Mouse (Mus musculus) heart, postnatal 10 days (tissue): Measurements from ENCODE around the gene Hs6st2. TPM values are rescaled to one million over a fixed set of nuclear protein-coding genes. Genes with fewer than 3 reads are reported as not detected.
A peak's percentile ranks its signal among the peaks of the same experiment; 100 is the strongest.

Experiments
- DNase-seq, 2 experiments: peaks; one replicate each; pipeline ENCODE4 v3.0.0; 2021
- intact Hi-C: fragments of 180-260 bp; cut with DNase I; formaldehyde crosslinking; loops from one replicate; pipeline ENCODE4 v1.15.1; 2025
- total RNA-seq, 2 experiments: library from RNA; stranded (reverse); gene quantifications; 2 replicates each; pipeline ENCODE4 v1.2.3; 2021

The Hs6st2 gene
- total RNA-seq, 2 experiments from 2014 or later = 5.4 to 5.8 TPM

DNA sequence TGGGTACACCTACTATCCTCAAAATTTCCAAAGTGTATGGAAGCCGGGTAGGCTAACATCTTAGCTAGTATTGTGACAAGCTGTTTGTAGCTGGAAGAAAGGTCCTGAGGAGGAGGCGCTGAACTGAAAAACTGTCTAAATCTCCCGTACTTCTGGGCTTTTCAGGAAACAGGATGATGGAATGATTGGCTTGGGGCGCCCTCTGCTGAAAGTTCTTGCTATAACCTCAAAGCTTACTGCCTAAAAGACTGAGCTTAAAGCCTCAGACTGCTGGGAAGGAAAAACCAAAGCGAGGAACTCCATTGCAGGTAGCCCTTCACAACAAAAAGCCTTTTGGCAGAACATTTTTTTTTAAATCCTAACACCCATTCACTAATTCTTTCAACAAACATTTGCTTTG is 307.0 kb downstream of the Hs6st2 start:
- DNase-seq = peak; percentile 77 to 84

DNA sequence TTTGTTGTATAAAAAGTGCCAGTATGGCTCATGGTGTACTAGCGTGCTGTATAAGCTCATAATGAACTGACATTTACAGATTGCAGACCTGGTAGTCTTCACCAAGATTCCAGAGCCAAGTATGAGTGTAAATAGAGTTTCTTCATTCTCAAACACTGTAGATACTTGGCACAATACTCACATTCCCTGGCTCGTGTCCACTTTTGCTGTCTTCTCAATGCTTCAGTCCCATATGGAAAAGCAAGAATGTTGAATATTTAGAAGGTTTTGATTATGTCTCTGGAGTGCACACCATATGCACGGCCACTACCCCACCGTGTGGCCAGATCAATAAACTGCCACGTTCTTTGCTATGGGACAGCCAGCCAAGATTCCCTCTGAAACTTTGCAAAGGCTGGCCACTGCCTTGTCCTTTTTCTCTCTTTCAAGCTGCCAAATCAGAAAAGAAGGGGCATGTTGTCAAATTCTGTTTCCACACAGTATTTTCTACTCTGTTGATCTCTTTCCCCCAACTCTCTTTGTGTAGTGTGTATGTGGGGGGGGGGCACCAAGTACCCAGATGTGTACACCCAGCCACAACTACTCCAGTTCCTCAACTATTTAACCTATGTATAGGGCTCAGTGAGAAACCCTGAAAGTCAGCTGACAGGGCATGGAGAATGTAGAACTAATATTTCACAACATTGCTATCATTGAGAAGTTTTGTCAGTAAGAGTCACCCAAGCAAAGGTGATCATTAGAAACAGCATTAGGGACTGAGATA is 309.0 kb downstream of the Hs6st2 start:
- intact Hi-C loops = loop anchor here (2.0 to 10.0 kb wide), 5 partner anchors 168 to 820 kb away; partner anchors contain the start of gene Mbnl3
- peak; percentile 26 to 51 for DNase-seq

More for the DNA sequence above, 307.0 kb downstream of the Hs6st2 start:
- intact Hi-C loops = loop anchor here (1.0 to 10.0 kb wide), 5 partner anchors 170 to 822 kb away; partner anchors contain the start of gene Mbnl3

DNA sequence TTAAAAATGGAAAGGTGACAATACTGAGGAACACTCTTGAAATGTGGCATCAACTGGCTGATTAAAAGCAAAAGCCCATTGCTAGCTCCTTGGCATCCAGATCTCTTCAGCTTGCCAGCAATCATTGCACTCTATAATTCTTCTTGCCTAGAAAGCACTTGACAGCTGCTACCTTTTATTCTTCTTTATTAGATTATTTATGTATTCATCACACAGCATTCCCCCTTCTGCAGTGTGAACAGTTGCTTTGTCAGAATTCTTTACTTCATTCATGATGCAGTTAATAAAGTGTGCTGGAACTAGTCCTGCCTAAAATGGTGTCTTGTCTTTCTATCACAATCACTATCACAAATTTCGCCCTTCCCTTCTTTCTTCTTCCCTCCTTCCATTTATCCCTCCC is 332.0 kb downstream of the Hs6st2 start:
- no peak for DNase-seq
- intact Hi-C loops = no loop called here

DNA sequence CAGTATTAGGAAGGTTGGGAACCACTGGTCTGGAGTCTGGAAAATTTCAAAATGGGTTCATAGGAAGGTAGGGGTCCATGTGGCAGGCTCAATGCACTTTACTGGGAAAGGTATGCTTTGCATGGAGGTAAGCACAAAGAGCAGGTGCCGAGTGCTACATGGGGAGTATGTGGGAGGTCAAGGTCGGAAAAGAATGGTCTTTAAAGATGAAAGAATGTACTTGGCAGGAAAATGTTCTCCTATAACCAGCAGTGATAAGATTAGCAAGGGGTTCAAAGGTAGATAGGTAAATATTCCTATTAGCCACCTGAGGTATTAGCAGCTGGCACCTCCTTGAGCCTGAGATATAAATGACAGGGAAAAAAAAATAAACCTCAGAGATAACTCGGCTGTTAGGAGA is 338.1 kb downstream of the Hs6st2 start:
- DNase-seq = no peak
- intact Hi-C loops = no loop called here

Other genes with a start within 250 kb of the Hs6st2 start
- gene Usp26, start 119.4 kb upstream of the Hs6st2 start, total RNA-seq = not detected